Mouse (Mus musculus) spleen, postnatal 36 days (tissue): ENCODE results near the gene Meis2.

ENCODE experiments used
- DNase-seq, 2 experiments: peaks; one replicate each; pipeline ENCODE4 v3.0.0; 2022; ENCODE audit warnings: low spot score in 2 of 2, mixed read lengths in 1 of 2

The Meis2 gene

DNA sequence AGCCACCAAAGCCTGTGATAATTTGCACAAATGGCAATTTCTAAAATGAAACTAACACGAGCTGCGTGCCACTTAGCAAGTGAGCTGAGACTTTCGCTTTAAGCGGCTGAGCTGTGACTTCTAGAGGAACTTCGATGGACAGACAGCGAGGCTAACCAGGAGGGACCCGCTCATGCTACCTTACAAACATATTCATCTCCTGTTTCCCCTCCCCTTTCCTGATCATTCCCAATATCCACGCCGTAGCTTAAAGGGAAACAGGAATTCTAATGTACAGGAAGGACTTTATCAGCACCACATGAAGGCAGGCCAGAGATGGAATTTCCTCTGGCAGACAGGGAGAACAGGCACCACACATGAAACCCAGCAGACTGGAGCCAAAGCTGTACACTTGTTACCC, 15.9 kb downstream of the Meis2 start:
- DNase-seq, result no peak

DNA sequence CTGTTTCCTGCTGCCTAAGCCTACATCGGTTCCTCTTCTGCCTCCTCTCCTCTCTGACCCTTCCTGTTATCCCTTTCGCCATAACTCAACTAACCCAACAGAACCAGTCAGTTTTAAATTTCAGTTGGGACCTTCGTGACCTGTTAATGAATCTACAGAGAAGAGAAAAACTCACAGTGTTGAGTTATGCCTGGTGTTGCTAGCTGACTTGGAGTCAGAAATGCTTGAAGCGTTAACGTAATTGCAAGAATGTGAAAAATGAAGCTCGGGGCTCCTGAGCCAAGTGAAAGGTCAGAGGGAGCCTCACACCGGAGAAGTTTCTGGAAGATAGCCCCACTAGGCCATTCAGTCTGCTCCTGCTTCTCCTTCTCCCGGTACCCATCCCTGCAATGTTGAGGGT, 18.3 kb downstream of the Meis2 start:
- no peak for DNase-seq

DNA sequence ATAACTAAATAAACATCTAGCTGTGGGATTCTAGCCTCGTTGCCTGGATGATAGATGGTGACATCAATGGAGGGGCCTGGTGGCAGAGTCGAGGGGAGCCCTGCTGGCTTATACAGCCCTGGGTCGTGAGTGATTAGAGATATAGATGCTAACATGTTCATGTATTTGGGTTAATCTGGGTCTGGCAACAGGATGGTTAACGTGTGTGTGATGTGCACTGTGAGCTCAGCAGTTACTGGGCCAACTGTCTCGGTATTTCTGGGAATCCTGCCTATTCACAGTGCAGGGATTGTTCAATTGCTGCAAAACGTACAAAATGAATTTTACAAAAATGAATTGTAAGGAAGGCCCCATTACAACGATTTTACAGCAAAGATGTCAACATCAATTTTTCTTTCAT, 20.6 kb downstream of the Meis2 start:
- no peak for DNase-seq

DNA sequence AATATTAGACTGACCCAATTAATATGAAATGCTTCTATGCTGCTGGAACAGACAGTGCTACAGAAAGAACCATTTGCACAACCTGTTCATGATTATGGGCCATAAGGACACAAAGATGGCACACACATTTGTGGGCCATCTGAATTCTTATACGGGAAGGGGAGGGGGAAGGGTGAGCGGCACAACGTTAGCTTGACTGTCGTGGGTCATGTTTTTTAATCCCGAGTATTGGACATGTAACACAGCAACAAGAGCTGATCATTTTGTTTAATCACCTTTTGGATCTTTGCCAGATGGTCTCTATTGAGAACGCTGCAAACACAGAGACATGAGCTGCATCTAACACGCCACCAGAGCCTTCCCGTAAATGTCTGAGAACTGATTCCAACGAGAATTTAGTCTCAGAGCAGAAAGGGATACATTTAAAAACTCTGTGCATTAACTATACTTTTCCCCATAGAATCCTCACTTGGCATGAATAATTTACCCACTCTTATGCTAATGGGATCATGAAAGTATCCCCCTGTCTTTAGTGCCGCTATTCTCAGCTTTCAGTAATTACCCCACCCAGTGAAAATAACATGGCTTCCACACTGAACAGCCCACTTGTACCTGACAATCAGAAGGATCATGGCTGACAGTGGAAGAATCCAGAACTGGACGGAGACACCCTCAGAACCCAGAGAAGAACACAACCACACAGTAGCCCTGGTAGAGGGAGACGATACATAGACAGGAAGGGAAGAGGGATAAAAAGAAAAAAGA, 22.5 kb downstream of the Meis2 start:
- no peak for DNase-seq

DNA sequence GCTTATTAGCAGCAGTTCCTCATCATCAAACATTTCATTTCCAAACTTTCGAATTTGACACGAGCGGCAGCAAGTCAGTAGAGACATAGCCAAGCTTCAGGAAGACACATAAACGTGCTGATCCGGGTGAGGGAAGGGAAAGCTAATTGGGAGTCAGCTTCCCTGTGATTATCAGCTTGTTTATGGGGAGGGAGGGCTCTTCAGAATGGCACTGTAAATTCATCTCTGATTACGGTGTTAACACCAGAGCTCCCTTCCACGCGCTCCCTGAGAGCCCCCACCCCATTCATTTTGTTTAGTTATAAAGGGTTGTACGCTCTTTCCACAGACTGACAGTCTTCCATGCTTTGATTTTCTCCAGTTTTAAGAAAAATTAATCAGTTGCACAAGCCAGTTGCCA, 23.2 kb downstream of the Meis2 start:
- DNase-seq, result no peak

DNA sequence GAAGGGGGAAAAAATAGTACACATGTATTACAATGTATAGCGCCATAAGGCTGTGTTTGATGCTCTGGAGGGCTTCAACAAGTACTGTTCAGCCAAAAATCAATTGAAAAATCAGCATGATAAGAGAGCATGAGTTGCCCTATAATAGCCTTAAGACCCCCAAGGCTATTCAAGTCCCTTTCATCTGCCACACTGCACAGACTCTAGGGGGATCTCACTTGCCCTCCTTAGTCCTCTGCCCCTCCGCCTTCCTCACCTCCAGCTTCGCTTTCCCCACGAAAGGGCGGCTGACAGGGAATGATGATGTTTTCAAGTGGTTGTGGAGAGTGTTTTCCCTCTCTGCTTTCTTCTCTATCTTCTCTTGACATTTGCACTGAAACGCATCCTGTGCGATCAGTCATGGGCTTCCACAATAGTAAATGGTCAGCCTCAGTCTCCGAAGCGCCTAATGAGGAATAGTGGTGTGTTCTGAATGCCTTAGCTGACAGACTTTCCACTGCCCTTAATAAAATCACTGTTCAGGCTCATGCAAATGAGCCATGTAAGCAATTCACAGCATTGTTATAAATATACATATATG, 23.9 kb downstream of the Meis2 start:
- DNase-seq, result no peak

DNA sequence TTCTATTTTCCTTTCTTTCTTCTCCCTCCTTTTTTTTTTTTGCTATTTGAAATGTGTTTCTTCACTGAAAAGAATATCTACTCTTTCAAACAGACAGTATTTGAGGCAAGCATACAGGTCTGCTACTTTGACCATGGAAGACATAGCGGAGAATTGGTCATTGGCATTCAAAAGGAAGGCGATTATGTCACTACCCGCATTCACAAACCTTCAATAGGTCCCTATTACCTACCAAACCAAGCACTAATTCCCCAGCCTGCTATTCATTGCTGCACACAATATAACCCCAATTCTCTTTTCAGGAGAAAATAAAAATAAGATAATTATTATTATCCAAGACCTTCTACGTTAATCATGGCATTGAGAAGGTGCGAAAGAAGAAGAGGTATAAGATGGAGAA, 30.3 kb downstream of the Meis2 start:
- no peak for DNase-seq

DNA sequence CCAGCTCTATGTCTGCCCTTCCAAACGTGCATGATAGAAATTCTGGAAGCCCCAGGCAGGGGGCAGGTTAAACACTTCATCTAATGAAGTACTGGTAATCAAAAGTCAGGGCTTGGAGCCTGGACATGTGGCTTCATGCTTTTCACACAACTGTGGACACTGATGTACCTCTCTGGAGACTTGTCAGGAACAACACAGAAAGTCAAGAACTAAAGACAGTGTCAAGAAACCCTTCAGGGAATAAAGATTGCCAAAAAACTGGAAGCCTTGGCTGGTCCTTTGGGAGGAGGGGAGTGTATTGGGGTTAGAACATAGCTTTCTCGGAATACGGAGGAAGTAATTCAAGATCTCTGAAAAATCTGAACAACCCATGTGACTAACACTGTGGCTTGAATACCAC, 37.5 kb downstream of the Meis2 start:
- DNase-seq, result no peak

DNA sequence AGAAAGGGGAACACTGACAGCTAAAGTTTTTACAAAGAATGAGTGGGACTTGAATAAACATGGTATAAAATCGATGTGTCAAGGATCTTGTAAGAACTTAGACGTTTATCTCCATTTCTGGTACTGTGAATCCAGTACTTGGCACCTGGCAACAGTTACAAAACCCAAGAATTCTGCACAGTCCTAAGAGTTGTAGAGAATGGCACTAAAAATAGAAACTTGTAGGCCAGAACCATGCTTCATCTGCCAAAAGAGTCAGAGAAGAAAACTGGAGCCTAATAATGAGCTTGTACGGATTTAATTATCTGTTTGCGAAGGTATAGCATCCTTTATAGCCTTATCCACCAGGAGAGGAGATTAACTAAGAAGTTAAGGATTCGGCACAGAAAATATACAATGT, 42.8 kb downstream of the Meis2 start:
- DNase-seq, result no peak

DNA sequence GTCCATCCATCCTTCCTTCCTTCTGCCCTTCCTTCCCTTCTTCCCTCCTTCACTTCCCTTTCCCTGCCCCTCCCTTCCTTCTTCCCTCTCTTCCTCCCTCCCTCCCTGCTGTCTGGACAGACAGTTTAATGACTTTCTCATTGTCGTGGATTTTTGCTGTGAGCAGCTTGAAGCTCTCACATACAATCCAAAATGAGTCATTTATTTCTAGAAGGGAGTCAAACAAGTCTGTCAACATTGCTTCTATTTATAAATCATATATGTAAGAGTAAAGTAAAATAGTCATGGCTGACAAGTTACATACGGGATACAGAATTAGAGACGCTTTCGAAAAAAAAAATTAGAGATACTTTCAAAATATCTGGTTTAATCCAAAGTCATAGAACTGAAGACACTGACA, 43.7 kb downstream of the Meis2 start:
- DNase-seq, result no peak

DNA sequence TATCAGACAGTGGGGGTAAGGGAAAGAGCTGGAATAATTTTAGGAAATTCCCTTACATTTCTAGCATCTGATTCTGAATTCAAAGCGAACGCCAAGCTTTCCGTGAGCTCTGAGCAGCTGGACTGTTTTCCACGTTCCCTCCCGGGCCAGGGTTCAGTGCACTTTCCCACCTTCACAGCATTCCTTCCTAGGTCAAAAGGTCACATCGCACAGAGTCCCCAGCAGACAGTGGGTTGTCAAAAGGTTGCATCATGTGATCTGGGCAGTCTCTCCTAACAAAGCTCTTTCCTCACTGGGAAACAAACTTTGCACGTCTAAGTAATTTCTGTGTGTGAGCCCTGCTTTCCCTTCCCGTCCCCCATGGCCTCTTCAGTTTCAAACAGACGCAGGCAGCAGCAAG, 44.6 kb downstream of the Meis2 start:
- no peak for DNase-seq

DNA sequence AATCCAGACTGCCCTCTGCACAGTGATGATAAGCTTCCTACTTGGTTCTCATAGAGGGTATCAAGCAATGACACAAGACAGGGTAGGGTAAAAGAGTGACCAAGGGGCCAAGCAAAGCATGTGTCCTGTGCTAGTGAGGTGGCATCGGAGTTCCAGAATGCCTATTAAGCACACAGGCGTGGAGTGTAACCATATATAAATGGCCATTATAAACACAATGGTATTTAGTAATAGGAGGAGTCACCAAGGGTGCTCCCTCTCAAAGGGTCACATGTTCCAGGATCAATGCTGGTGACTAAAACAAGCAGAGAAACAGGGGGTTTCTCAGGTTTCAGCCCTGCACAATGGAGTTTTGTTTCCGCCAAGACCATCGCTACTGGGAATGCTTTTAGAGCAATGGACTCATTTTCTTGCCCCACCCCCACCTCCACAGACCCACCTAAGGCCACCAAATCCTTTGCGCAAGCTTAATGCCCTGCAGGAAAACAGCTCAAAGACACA, 45.1 kb downstream of the Meis2 start:
- no peak for DNase-seq

DNA sequence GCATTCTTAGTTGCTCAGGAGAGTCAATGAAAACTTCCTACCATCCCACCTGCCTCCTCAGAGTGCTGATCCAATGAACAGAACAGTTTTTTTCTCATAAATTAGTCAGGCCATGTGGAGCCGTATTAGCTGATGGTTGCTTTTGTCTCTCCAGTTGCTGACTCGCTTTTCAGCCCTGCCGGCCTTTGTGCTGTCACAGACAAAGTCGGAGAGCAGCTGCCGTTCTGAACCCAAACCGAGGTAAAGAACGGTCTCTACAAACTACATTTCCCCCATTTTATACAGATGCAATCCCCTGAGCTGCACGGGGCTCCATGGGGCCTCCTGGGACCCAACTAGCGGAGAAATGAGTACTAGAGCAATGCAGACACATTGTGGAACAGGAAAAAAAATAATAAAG, 45.7 kb downstream of the Meis2 start:
- DNase-seq, result no peak

DNA sequence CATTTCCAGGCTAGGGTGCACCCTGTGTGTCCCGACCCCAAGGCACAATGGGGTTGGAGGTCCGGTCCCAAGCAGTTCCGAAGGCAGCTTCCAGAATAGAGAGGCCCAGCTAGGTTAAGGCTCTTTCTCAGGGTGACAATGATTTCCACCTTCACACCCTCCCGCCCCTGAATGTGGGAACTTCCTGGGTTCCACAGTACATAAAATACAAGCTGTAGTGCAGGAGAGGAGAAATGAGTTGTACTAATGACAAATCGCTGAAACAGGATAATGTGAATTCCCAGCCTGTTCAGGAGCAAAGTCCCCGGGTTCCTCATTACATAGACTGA, 46.2 kb downstream of the Meis2 start:
- DNase-seq, result no peak

DNA sequence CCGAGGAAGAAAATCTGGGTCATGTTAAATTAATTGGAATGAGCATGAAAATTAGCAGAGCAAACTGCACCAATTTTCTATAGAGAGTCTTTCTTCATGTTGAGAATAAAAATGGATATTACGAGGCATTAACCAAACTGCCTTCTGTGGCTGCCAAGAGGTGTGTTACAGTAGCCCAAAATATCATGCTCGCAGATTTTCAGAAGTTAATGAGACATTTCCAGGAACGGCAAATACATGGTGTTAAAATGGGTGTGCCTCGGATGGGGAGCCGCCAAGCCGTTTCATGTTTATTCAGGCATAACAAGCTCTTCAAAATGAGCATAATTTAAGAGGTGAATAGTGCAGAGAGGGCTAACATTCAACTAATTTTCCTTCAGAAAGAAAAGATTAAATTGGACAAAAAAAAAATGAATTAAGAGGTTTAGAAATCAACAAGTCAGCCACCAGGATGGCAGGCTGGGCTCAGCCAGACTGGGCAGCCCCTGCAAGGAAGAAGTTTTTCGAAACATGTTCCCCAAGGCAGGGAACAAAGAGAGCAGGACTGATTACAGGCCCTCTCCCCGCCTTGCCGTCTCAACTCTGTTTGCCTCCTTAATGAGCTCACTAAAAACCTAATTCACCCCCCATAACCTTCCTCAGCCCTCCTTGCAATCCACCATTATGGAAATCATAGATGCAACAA, 46.7 kb downstream of the Meis2 start:
- no peak for DNase-seq

DNA sequence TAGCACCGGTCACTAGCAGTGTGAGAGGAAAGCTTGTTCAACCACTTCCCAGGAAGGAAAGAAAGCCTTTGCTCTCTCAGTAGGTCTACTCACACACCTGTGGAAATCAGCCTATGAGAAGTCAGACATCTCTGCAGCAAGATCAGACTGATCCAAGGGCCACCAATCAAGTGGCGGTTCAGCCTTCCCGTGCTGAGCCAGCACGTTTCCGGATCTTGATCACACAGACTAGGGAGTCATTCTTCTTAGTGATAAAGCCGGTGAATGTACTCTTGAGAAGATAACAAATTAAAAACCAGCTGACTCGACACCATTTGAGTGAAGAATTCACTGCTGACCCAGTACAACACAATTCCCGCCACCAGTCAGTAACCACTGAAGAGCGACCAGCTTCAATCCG, 50.1 kb downstream of the Meis2 start:
- DNase-seq, result no peak

DNA sequence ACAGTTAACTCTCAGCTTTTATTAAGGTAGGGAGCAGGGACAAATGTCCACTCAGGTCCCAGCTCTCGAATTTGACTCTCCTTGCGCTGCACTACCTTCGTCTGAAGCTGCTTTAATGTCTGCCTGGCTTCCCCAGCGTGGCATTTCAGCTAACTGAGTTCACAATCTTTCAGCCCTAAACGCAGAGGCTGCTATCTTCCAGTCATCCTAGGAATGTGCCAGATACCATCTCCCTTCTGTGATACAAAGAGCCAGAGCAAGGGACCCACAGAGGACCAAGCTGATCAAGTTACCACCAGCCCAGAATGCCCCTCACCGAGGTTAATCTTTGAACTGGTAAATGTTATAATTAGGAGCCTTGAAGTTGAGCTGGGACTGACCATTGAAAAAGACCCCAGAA, 55.2 kb downstream of the Meis2 start:
- no peak for DNase-seq

DNA sequence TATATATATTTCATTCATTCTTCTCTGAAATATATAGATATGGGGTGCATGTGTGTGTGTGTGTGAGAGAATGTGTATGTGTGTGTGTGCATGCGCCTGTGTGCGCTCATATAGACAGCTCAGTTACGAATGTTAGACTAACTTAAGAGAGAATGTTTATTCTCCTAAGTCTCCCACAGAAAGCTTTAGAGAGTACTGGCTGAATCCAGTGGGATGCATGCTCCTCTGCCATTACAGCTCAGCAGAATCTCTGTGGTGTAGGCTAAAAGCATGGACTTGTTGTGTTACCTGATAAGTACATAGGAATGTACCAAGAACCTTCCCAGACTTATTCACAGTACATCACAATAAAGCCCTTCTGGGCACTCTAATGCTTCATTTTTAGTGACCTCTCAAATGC, 55.6 kb downstream of the Meis2 start:
- no peak for DNase-seq

DNA sequence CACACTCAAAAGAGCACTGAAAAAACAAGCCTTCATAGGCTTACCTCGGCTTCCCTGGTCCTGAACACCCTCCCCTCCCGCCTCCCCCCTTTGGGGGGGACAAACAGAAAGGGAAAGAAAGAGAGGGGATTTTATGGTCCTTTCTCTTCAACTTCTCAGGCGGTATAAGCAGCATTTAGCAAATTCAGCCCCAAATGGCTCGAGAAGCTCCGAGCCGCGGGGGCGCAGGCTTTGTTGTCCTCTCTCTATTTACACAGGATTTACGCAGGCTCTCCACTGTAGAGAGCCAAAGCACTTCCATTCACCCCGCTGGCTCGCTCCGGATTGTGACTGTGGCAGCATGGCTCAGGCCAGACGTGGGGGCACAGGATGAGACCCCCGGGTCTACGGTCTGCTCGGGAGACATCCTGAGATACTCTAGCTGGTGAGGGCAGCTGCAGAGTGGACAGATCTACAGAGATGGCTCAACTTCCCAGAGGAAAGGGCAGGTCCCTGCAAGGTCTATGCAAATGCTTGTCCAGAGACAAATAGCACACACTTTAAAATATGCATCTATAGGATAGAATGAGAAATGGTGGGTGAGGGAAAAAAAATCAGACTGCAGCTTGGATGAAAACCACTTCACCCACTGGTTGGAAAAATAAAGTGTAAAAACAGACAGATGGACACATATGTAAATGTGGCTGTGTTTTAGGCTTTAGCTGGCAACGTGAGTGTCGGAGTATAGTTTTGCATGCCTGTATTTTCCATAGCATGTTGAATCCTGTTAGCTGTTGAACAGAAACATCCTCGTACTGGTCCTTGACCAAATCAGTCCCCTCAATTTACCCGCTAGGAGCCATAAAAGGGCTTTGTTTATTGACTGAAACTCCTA, 56.3 kb downstream of the Meis2 start:
- DNase-seq, result no peak

DNA sequence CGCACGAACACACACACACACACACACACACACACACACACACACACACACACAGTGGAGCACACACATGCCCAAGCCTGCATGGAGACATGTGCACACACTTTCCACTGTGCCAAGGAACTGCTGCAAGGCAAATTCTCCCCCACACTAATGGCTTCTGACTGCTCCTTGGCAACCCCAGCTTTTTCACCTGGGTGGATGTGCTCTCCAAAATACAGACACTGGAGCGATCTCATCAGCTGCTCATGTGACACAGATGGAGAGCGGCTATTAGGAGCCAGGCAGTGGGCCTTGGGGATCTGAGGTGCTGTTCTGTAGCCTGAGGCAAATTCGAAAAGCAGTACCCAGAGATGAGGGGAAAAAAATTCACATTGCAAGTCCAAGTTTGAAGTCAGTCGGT, 63.3 kb downstream of the Meis2 start:
- no peak for DNase-seq

DNA sequence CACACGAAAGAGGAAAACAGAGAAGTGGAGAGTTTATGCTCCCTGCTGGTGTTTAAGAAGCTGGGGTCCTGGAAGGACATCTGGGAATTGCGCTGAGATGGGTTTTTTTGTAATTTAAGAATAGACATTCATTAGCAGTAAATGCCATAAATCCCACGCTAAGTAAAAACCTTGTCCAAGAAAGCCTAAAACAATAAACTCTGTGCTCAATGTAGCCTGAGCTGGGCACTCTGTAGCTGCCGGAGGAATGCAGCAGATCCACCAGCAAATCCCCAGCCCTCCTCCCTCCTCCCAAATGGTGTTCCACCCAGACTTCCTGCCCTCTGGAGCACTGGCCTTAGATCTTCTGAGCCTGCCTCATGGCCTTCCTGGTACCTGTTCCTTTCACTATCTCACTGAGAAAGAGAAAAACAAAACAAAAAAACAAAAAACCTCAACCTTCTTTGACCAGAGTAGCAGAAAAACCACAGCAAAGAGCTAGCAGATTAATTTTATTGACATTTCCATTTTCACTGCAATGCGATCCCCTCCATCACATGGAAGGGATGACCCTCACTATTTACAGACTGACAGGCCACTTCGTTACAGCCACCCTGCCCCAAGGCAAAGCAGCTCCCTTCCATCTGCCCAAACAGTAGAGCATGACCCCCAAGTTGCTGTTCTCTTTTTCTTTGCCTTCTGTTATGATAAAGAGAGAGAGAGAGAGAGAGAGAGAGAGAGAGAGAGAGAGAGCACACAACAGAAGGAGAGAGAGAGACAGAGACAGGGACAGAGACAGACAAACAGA, 64.1 kb downstream of the Meis2 start:
- no peak for DNase-seq

DNA sequence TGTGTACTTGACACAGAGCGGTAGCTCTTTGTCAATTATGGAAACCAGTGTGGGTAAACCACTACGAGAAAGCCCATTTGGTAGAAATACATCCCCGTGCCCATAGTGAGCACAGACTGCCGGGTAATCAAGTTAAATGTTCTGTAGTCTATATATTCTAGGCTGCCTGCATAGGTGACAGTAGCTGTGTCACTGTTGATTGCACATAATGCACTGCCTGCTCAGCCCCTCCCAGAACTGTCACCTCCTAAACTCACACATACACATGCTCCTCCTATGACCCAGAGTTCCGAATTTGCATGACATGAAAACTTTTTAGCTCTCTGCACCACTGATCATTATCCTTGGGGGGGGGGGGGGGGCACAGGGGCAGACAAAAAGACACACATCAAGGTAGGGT, 65.1 kb downstream of the Meis2 start:
- no peak for DNase-seq
